Mouse (Mus musculus): ENCODE measurements around the gene Nckap5. TPM values are rescaled to one million over a fixed set of nuclear protein-coding genes. Genes with fewer than 3 reads are reported as not detected.

The Nckap5 gene
- polyA plus RNA-seq, 1 experiment from 2014 or later, result 12.1 TPM

- Histone ChIP-seq H3K9me3 (no peaks in the 10 kb centered on the region), H3K36me3 (no peaks in the 10 kb centered on the region), H3K27me3 (no peaks in the 10 kb centered on the region), H3K27ac (no peak overlapping the region), H3K4me3 (no peak overlapping the region), H3K4me2 (no peak overlapping the region), H3K4me1 (no peaks in the 10 kb centered on the region), H3K9ac (no peak overlapping the region)
- ATAC-seq (ENCODE audit: insufficient number of reproducible peaks, low FRiP score, low TSS enrichment, low read depth), result no peak
- WGBS, result 78% methylated on average over 5 of the region's 5 CpGs
These were observed 357.6 kb downstream of the Nckap5 start for GRCm38 (mm10) chr1:126473044-126473443.

- ATAC-seq (ENCODE audit: insufficient number of reproducible peaks, low FRiP score, low TSS enrichment, low read depth), result no peak
- H3K4me1 ChIP-seq, result no peaks in the 10 kb centered on the region
These were observed 359.2 kb downstream of the Nckap5 start for GRCm38 (mm10) chr1:126471419-126471818.

GRCm38 (mm10) chr1:126470883-126471282 is 359.7 kb downstream of the Nckap5 start:
- Histone ChIP-seq H3K4me2 (no peak overlapping the region), H3K27me3 (no peaks in the 10 kb centered on the region), H3K36me3 (no peaks in the 10 kb centered on the region), H3K4me3 (no peak overlapping the region), H3K27ac (no peak overlapping the region), H3K9me3 (no peaks in the 10 kb centered on the region), H3K9ac (no peak overlapping the region), H3K4me1 (no peaks in the 10 kb centered on the region)
- WGBS, result 51% methylated on average over 2 of the region's 2 CpGs
- ATAC-seq (ENCODE audit: insufficient number of reproducible peaks, low FRiP score, low TSS enrichment, low read depth), result no peak

More at GRCm38 (mm10) chr1:126471419-126471818, 359.2 kb downstream of the Nckap5 start:
- H3K36me3 ChIP-seq, result no peaks in the 10 kb centered on the region
- WGBS, result 53% methylated on average over 2 of the region's 2 CpGs
- H3K9me3 ChIP-seq, result no peaks in the 10 kb centered on the region
- no peak overlapping the region for H3K27ac ChIP-seq
- H3K4me2 ChIP-seq, result no peak overlapping the region
- no peak overlapping the region for H3K4me3 ChIP-seq
- no peaks in the 10 kb centered on the region for H3K27me3 ChIP-seq
- no peak overlapping the region for H3K9ac ChIP-seq

GRCm38 (mm10) chr1:126469818-126470544 is 360.6 kb downstream of the Nckap5 start:
- Histone ChIP-seq H3K36me3 (no peaks in the 10 kb centered on the region), H3K4me1 (no peaks in the 10 kb centered on the region), H3K9me3 (no peaks in the 10 kb centered on the region), H3K4me2 (no peak overlapping the region), H3K27ac (no peak overlapping the region), H3K4me3 (no peak overlapping the region), H3K27me3 (no peaks in the 10 kb centered on the region), H3K9ac (no peak overlapping the region)
- ATAC-seq (ENCODE audit: insufficient number of reproducible peaks, low FRiP score, low TSS enrichment, low read depth), result no peak
- WGBS, result 66% methylated on average over 5 of the region's 5 CpGs

GRCm38 (mm10) chr1:126461527-126462354 is 368.9 kb downstream of the Nckap5 start:
- WGBS, result 74% methylated on average over 11 of the region's 11 CpGs
- H3K4me2 ChIP-seq, result no peak overlapping the region
- no peak for ATAC-seq (ENCODE audit: insufficient number of reproducible peaks, low FRiP score, low TSS enrichment, low read depth)

GRCm38 (mm10) chr1:126457739-126458138 is 372.9 kb downstream of the Nckap5 start:
- H3K4me1 ChIP-seq, result no peaks in the 10 kb centered on the region
- H3K27me3 ChIP-seq, result no peaks in the 10 kb centered on the region
- WGBS, result 64% methylated on average over 1 of the region's 1 CpGs
- no peaks in the 10 kb centered on the region for H3K36me3 ChIP-seq
- no peak overlapping the region for H3K4me3 ChIP-seq
- no peak overlapping the region for H3K27ac ChIP-seq
- no peak overlapping the region for H3K9ac ChIP-seq
- H3K9me3 ChIP-seq, result no peaks in the 10 kb centered on the region
- ATAC-seq (ENCODE audit: insufficient number of reproducible peaks, low FRiP score, low TSS enrichment, low read depth), result no peak
- no peak overlapping the region for H3K4me2 ChIP-seq

More at GRCm38 (mm10) chr1:126461527-126462354, 368.9 kb downstream of the Nckap5 start:
- H3K27me3 ChIP-seq, result no peaks in the 10 kb centered on the region
- no peaks in the 10 kb centered on the region for H3K36me3 ChIP-seq
- no peak overlapping the region for H3K27ac ChIP-seq
- H3K9me3 ChIP-seq, result no peaks in the 10 kb centered on the region
- no peaks in the 10 kb centered on the region for H3K4me1 ChIP-seq
- no peak overlapping the region for H3K4me3 ChIP-seq
- no peak overlapping the region for H3K9ac ChIP-seq

GRCm38 (mm10) chr1:126454504-126455173 is 376.0 kb downstream of the Nckap5 start:
- no peak overlapping the region for H3K27ac ChIP-seq
- no peak overlapping the region for H3K4me2 ChIP-seq
- no peaks in the 10 kb centered on the region for H3K9me3 ChIP-seq
- H3K9ac ChIP-seq, result no peak overlapping the region
- H3K27me3 ChIP-seq, result no peaks in the 10 kb centered on the region
- H3K4me1 ChIP-seq, result no peaks in the 10 kb centered on the region
- no peak overlapping the region for H3K4me3 ChIP-seq
- no peak for ATAC-seq (ENCODE audit: insufficient number of reproducible peaks, low FRiP score, low TSS enrichment, low read depth)
- no peaks in the 10 kb centered on the region for H3K36me3 ChIP-seq
- 64% methylated on average over 9 of the region's 9 CpGs for WGBS

- Histone ChIP-seq H3K4me1 (no peaks in the 10 kb centered on the region), H3K9me3 (no peaks in the 10 kb centered on the region), H3K4me2 (no peak overlapping the region), H3K36me3 (no peaks in the 10 kb centered on the region), H3K4me3 (no peak overlapping the region), H3K27ac (no peak overlapping the region), H3K27me3 (no peaks in the 10 kb centered on the region), H3K9ac (no peak overlapping the region)
- no peak for ATAC-seq (ENCODE audit: insufficient number of reproducible peaks, low FRiP score, low TSS enrichment, low read depth)
- 81% methylated on average over 9 of the region's 9 CpGs for WGBS
These were observed 379.1 kb downstream of the Nckap5 start for GRCm38 (mm10) chr1:126451472-126451871.

- H3K9ac ChIP-seq, result no peak overlapping the region
- no peaks in the 10 kb centered on the region for H3K4me1 ChIP-seq
- no peak overlapping the region for H3K4me3 ChIP-seq
- 53% methylated on average over 2 of the region's 2 CpGs for WGBS
- H3K36me3 ChIP-seq, result no peaks in the 10 kb centered on the region
- no peak for ATAC-seq (ENCODE audit: insufficient number of reproducible peaks, low FRiP score, low TSS enrichment, low read depth)
- no peaks in the 10 kb centered on the region for H3K27me3 ChIP-seq
- no peak overlapping the region for H3K4me2 ChIP-seq
- H3K9me3 ChIP-seq, result no peaks in the 10 kb centered on the region
- H3K27ac ChIP-seq, result no peak overlapping the region
These were observed 381.2 kb downstream of the Nckap5 start for GRCm38 (mm10) chr1:126449424-126449823.

GRCm38 (mm10) chr1:126443890-126444289 is 386.7 kb downstream of the Nckap5 start:
- H3K36me3 ChIP-seq, result no peaks in the 10 kb centered on the region
- H3K4me1 ChIP-seq, result no peaks in the 10 kb centered on the region
- 39% methylated on average over 2 of the region's 2 CpGs for WGBS
- no peak overlapping the region for H3K4me2 ChIP-seq
- ATAC-seq (ENCODE audit: insufficient number of reproducible peaks, low FRiP score, low TSS enrichment, low read depth), result no peak
- no peak overlapping the region for H3K4me3 ChIP-seq
- H3K9ac ChIP-seq, result no peak overlapping the region
- H3K27me3 ChIP-seq, result no peaks in the 10 kb centered on the region
- no peak overlapping the region for H3K27ac ChIP-seq
- H3K9me3 ChIP-seq, result no peaks in the 10 kb centered on the region

- Histone ChIP-seq H3K27ac (no peak overlapping the region), H3K9me3 (no peaks in the 10 kb centered on the region)
- 73% methylated on average over 1 of the region's 1 CpGs for WGBS
These were observed 387.9 kb downstream of the Nckap5 start for GRCm38 (mm10) chr1:126442723-126443122.

More at GRCm38 (mm10) chr1:126442723-126443122, 387.9 kb downstream of the Nckap5 start:
- no peaks in the 10 kb centered on the region for H3K36me3 ChIP-seq
- no peaks in the 10 kb centered on the region for H3K4me1 ChIP-seq
- no peak overlapping the region for H3K9ac ChIP-seq
- no peak for ATAC-seq (ENCODE audit: insufficient number of reproducible peaks, low FRiP score, low TSS enrichment, low read depth)
- H3K27me3 ChIP-seq, result no peaks in the 10 kb centered on the region
- H3K4me2 ChIP-seq, result no peak overlapping the region
- no peak overlapping the region for H3K4me3 ChIP-seq

Data from limb, embryonic 15.5 days (tissue).